Mouse (Mus musculus) liver, adult 2 months (tissue): ENCODE measurements at regions not wholly inside any gene's neighbourhood (a gene's known extent, or its start where the extent isn't known, plus 50 kb on each side); places are given as distances from the start of the nearest gene placed in this dataset.

Experiments used
- CTCF ChIP-seq: fragments of 200-500 bp; IDR thresholded peaks from 2 replicates; pipeline ENCODE4 v1.5.1; 2011; ENCODE audit warnings: low read depth, low read length, control low read depth
- POLR2A ChIP-seq: fragments of 200-500 bp; IDR thresholded peaks from 2 replicates; pipeline ENCODE4 v1.6.1; 2011; ENCODE audit warnings: low read length, control low read depth; ENCODE audit not compliant: insufficient read depth; ENCODE audit errors: extremely low read depth

- TF ChIP-seq CTCF, result no peak
- no peak for TF ChIP-seq POLR2A
Observed at GRCm38 (mm10) chr5:38967010-38967409, 90.4 kb upstream of the Clnk start.
